Mouse (Mus musculus): ENCODE results near the gene Dctn5. TPM values are rescaled to one million over a fixed set of nuclear protein-coding genes. Genes with fewer than 3 reads are reported as not detected.

Dctn5 gene
- 140 and 194 TPM in 2 replicates for polyA plus RNA-seq (2021; fragmentation: Nextera tagmentation)
- long read RNA-seq, experiment 1, transcript Dctn5-202 (5 exons, 2,506 nt): minor isoform, 8 of 208 reads
- long read RNA-seq, experiment 1, transcript Dctn5-201 (6 exons, 1,532 nt): major isoform, 166 of 208 reads
- long read RNA-seq, experiment 1, partial matches to known transcripts: 3 of 208 reads
- long read RNA-seq, experiment 1, other reads (novel, unspliced or antisense): 31 of 208 reads
- long read RNA-seq, experiment 2, transcript Dctn5-201 (6 exons, 1,532 nt): major isoform, 31 of 106 reads
- long read RNA-seq, experiment 2, partial matches to known transcripts: 2 of 106 reads
- long read RNA-seq, experiment 2, other reads (novel, unspliced or antisense): 73 of 106 reads

DNA sequence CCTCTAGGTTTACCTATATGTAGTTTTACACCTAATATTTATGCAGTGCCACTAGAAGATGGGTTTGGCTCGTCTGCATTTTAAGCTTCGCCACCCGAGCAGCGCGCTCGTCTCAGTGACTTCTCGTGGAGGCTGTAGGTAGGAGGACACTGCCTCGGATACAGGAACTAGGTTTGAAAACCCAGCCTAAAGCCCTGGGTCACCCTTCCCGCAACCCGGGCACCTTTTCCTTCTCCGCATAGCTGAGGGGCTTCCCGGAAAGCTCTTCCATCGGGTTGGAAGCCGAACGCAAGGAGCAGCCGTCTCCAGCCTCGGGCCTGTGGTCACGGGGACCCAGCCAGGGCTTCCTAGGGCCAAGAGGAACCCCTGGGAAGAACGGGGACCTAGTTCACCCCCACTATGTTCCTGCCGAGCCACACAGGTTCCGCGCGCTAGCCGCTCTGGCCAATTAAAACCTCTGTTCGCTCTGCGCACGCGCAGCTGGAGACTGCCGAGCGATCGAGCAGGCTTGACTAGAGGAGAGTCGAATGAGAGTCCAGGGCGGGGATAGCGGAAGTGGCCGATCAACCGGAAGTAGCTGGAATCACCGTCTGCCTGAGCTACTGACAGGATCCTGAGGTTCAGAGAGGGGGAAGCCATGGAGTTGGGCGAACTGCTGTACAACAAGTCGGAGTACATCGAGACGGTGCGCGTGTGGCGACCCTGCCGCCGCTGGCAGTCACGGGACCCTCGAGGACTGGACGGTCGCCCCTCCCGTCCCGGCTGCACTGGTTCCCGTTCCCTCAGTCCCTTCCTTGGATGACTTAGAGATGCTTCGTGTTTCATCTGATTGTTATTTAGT is at the start of gene Dctn5, which contains the start of gene Palb2:
Dctn5 (plus strand) TSS at position 545 of the 841 bp plus-strand sequence.
Palb2 (minus strand) TSS at position 489 of the 841 bp plus-strand sequence.

DNA sequence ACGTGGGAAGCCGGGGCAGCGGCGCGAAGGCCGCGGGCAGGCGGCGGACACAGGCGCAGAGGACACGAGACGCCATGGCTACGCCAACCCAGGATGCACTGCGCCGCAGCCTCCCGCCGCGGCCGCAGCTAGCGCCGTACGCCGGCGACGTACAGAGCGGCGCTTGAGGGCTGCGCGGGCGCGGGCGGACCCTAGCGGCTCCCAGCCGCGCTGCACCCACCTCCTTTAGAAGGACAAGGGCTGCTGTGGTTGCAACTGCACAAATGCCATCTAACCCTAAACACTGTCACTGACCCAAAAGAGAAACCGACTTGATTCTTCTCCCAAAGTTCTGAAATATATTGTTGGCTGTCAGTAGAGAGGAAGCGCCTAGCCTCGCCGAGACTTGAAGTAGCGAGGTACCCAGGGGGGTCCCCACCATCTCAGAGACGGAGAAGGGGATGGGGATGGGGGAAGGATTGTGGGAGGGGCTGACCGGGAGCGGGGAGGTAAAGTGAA is 31.0 kb upstream of the Dctn5 start, which contains the start of gene Ndufab1:
Ndufab1 (minus strand) TSS at position 140 of the 498 bp plus-strand sequence.

DNA sequence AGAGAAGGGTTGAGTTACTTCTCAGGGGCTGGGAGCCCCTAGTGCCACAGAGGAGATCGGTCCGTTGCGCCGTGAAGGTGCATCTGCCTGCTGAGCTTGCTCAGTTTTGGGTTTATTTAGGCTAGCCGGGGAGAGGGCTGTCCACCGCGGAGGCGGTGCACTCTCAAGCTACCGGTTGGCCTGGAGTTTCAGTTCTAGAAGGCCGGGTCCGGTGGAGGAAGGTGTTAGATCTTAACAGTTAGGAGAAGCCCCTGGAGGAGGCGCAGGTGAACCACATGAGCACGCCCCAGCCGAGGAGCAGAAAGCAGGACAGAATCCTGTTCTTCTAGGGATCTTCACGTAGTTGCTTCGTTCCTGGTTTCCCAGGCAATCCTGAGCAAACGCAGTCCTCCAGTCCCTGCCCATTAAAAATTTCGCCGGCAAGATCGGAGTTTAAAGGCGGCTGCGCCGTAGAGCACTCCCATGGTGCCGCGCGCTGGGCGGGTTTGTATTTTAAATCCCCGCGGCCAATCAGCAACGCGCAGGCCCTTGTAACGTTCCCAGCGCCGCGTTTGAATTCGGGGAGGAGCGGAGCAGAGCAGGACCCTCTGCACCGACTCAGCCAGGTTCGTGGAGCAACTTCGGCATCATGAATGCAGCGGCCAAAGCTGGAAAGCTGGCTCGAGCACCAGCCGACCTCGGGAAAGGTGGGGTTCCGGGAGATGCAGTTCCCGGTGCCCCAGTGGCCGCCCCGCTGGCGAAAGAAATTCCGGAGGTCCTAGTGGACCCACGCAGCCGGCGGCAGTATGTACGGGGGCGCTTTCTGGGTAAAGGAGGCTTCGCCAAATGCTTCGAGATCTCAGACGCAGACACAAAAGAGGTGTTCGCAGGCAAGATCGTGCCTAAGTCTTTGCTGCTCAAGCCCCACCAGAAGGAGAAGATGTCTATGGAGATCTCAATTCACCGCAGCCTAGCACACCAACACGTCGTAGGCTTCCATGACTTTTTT is 26.4 kb downstream of the Dctn5 start, which contains the start of gene Plk1:
Plk1 (plus strand) TSS at position 525 of the 988 bp plus-strand sequence.

DNA sequence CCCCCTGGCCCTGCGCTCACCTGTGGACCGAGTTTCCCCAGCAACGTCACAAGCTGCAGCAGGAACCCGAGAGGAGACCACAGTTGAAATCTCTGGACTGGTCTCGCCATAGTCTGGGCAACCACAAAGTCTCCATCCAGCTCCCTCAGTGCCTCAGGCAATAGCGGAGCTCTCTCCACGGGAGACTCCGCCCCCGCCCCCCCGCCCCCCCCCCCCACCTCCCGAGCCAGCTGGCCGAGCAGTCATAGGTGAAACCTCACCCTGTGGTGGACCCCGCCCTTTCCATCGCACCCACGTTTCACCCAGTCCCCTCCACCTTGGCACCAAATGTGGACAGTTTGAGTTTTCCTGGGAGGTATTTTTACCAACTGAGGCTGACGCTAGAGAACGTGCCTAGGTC is 53.2 kb downstream of the Dctn5 start, which contains the start of gene Ern2:
Ern2 (minus strand) TSS at position 165 of the 400 bp plus-strand sequence.

Other genes starting within 250 kb of the Dctn5 start
- 26.5 and 32.8 TPM in 2 replicates for gene Cog7, start 151.3 kb upstream of the Dctn5 start, polyA plus RNA-seq (2021; fragmentation: Nextera tagmentation)
- gene Gga2, start 111.8 kb upstream of the Dctn5 start, polyA plus RNA-seq (2021; fragmentation: Nextera tagmentation): 12.1 and 15.9 TPM in 2 replicates
- 13.2 and 40.7 TPM in 2 replicates for gene Ubfd1, start 65.9 kb upstream of the Dctn5 start, polyA plus RNA-seq (2021; fragmentation: Nextera tagmentation)
- gene Ears2, start 65.8 kb upstream of the Dctn5 start, polyA plus RNA-seq (2021; fragmentation: Nextera tagmentation): 5.6 and 6.0 TPM in 2 replicates
- 850 and 1,075 TPM in 2 replicates for gene Ndufab1, start 31.2 kb upstream of the Dctn5 start, polyA plus RNA-seq (2021; fragmentation: Nextera tagmentation)
- 0.56 and 0.68 TPM in 2 replicates for gene Palb2, start 56 bp upstream of the Dctn5 start, polyA plus RNA-seq (2021; fragmentation: Nextera tagmentation)
- gene Plk1, start 26.4 kb downstream of the Dctn5 start, polyA plus RNA-seq (2021; fragmentation: Nextera tagmentation): 0.26 and 0.35 TPM in 2 replicates
- gene Ern2, start 53.2 kb downstream of the Dctn5 start, polyA plus RNA-seq (2021; fragmentation: Nextera tagmentation): 0.09 and 0.15 TPM in 2 replicates
- 0.72 and 1.2 TPM in 2 replicates for gene Chp2, start 86.5 kb downstream of the Dctn5 start, polyA plus RNA-seq (2021; fragmentation: Nextera tagmentation)
- 186 and 357 TPM in 2 replicates for gene Prkcb, start 155.7 kb downstream of the Dctn5 start, polyA plus RNA-seq (2021; fragmentation: Nextera tagmentation)